ENCODE assay signal across 10 mouse cellular contexts in the genomic region with DNA sequence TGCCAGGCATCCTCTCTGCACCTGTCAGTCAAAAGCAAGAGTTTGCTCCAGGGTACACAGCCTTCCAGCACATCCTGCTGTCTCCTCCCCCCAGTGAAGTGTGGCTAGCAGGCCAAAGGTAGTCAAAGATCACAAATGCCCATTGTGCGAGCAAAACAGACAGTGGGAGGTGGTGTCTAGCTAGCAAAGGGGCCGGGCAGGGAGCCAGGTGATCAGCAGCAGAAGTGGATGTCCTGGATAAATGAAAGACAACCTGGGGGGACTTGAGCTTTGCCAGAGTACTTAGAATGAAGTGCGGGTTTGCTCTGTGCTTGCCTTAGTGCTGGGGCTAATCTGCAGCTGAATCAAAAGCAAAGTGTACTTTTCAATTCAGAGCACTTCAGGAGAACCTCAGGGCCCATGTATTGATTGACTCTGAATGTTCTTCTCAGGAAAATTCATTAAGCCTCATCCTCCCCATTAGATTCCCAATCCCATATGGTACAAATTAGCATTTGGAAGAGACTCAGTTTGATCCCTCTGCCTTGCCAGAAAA.
A peak's percentile ranks its signal among the peaks of the same experiment; 100 is the strongest.
DNase-seq lines count a peak whose midpoint lies in the region; ATAC-seq lines count a peak whose summit lies in the region.
"Had no signal": no experiment of that assay in that cellular context is flagged by ENCODE, and none has a peak within 500 bp of the region (broad histone marks: within the 10 kb centered on the region; RNA-seq: fewer than 3 reads in every experiment).

No protein-coding gene starts in this region.

- no peak overlapping the region for H3K4me2 ChIP-seq in embryonic facial prominence, embryonic 11.5 days (ENCODE audit: low read depth, low read length)

- no peak overlapping the region for H3K9ac ChIP-seq in embryonic facial prominence, embryonic 11.5 days (replicated peaks; ENCODE audit: low read length)

- no peaks in the 10 kb centered on the region for H3K4me1 ChIP-seq in embryonic facial prominence, embryonic 11.5 days (ENCODE audit: control insufficient read depth, insufficient read depth, low read length)
- H3K4me1 ChIP-seq: megakaryocyte, embryonic 14.5 days had no signal

- H3K27me3 ChIP-seq in embryonic facial prominence, embryonic 11.5 days (ENCODE audit: control insufficient read depth, insufficient read depth, low read length), result no peaks in the 10 kb centered on the region
- H3K27me3 ChIP-seq: megakaryocyte, embryonic 14.5 days had no signal

- peak; percentile 93 for DNase-seq in heart, adult 11 months
- DNase-seq in heart, postnatal 10 days, result no peak
- peak; percentile 9 for DNase-seq in R1 (ENCODE audit: low read depth, low spot score)
- DNase-seq in embryonic facial prominence, embryonic 11.5 days (ENCODE audit: low spot score), result peak; percentile 20
- peak; percentile 81 to 83 for DNase-seq in kidney, postnatal 36 days
- DNase-seq in lung, postnatal 25 days (ENCODE audit: low spot score), result no peak
- DNase-seq in B cell, adult 2 months, result no peak
- no peak for DNase-seq in left cerebral cortex, postnatal 14 days (ENCODE audit: low spot score in 2 of 2)

- no peak for ATAC-seq in embryonic facial prominence, embryonic 11.5 days (replicated peaks; ENCODE audit: insufficient number of reproducible peaks, low FRiP score, low TSS enrichment, low read depth)

- H3K9me3 ChIP-seq in embryonic facial prominence, embryonic 11.5 days (replicated peaks; ENCODE audit: control insufficient read depth, low read length), result no peaks in the 10 kb centered on the region

- no peak overlapping the region for H3K4me3 ChIP-seq in embryonic facial prominence, embryonic 11.5 days (ENCODE audit: low read depth, low read length)
- H3K4me3 ChIP-seq: megakaryocyte, embryonic 14.5 days had no signal

- 20% methylated on average over 3 of the region's 3 CpGs for WGBS in embryonic facial prominence, embryonic 11.5 days

- intact Hi-C loops in heart, postnatal 10 days (cut with DNase I), result no loop called here
- intact Hi-C loops in left cerebral cortex, postnatal 14 days (cut with DNase I), result no loop called here

- H3K27ac ChIP-seq in embryonic facial prominence, embryonic 11.5 days (replicated peaks; ENCODE audit: low read depth, low read length), result no peak overlapping the region
- H3K27ac ChIP-seq: stomach, postnatal 0 days had no signal

- H3K36me3 ChIP-seq in embryonic facial prominence, embryonic 11.5 days (replicated peaks; ENCODE audit: control insufficient read depth, insufficient read depth, low read depth, low read length), result no peaks in the 10 kb centered on the region

Comparison
In these comparisons a context has a peak if more than half of its experiments do, and no peak if none do; other contexts are left out.
1. DNase-seq: peak in heart, adult 11 months (single experiment), R1 (single experiment), embryonic facial prominence, embryonic 11.5 days (single experiment) and kidney, postnatal 36 days (2 of 2); none in heart, postnatal 10 days (0 of 2), lung, postnatal 25 days (single experiment), B cell, adult 2 months (0 of 2) and left cerebral cortex, postnatal 14 days (0 of 2).